Mouse (Mus musculus) myocyte (in vitro differentiated cells): ENCODE results near the gene Smg6. TPM values are rescaled to one million over a fixed set of nuclear protein-coding genes. Genes with fewer than 3 reads are reported as not detected.

Experiments
- H3K27me3 ChIP-seq: one replicate; pipeline ENCODE4 v1.6.1; 2011; ENCODE audit not compliant: control insufficient read depth, insufficient read depth, insufficient read length
- H3K36me3 ChIP-seq: one replicate; pipeline ENCODE4 v1.6.1; 2011; ENCODE audit not compliant: control insufficient read depth, insufficient read depth
- H3K4me2 ChIP-seq: one replicate; pipeline ENCODE4 v1.6.1; 2011; ENCODE audit warnings: low read depth, control low read depth
- H3K4me3 ChIP-seq: one replicate; pipeline ENCODE4 v1.5.1; 2011; ENCODE audit warnings: mild to moderate bottlenecking, control low read depth, moderate library complexity
- H3K79me2 ChIP-seq: one replicate; pipeline ENCODE4 v1.6.1; 2011; ENCODE audit not compliant: control insufficient read depth, insufficient read depth
- H3ac ChIP-seq: one replicate; pipeline ENCODE4 v1.6.1; 2011; ENCODE audit not compliant: control insufficient read depth, insufficient read length
- CEBPB ChIP-seq: IDR thresholded peaks from 2 replicates; pipeline ENCODE4 v1.6.1; 2011; ENCODE audit warnings: mild to moderate bottlenecking, moderate library complexity; ENCODE audit not compliant: poor library complexity, insufficient read depth, severe bottlenecking
- E2F4 ChIP-seq: IDR thresholded peaks from one replicate; pipeline ENCODE4 v1.6.1; 2011; ENCODE audit warnings: mild to moderate bottlenecking, control low read depth, moderate library complexity; ENCODE audit not compliant: insufficient read depth
- MAX ChIP-seq: IDR thresholded peaks from one replicate; pipeline ENCODE4 v1.6.1; 2011; ENCODE audit warnings: low read depth, mild to moderate bottlenecking, control low read depth
- MYOD1 ChIP-seq, 3 experiments: IDR thresholded peaks; one replicate each; pipeline ENCODE4 v1.6.1; 2011; ENCODE audit warnings: control low read depth in 2 of 3, low read depth in 2 of 3, mild to moderate bottlenecking in 2 of 3, moderate library complexity in 1 of 3; ENCODE audit not compliant: insufficient read length in 2 of 3, control insufficient read depth in 1 of 3
- MYOG ChIP-seq, 3 experiments: IDR thresholded peaks; one replicate each; pipeline ENCODE4 v1.6.1; 2011; ENCODE audit warnings: control low read depth in 2 of 3, low read depth in 2 of 3, mild to moderate bottlenecking in 2 of 3; ENCODE audit not compliant: insufficient read length in 2 of 3, control insufficient read depth in 1 of 3, insufficient read depth in 1 of 3
- POLR2A ChIP-seq: IDR thresholded peaks from one replicate; pipeline ENCODE4 v1.6.1; 2011; ENCODE audit warnings: low read depth, mild to moderate bottlenecking, control low read depth, moderate library complexity; ENCODE audit not compliant: insufficient read length
- POLR2AphosphoS2 ChIP-seq: IDR thresholded peaks from one replicate; pipeline ENCODE4 v1.6.1; 2011; ENCODE audit warnings: low read depth, control low read depth; ENCODE audit not compliant: insufficient read length
- REST ChIP-seq: IDR thresholded peaks from one replicate; pipeline ENCODE4 v1.6.1; 2011; ENCODE audit warnings: mild to moderate bottlenecking, control low read depth, moderate library complexity; ENCODE audit not compliant: insufficient read depth, insufficient read length
- SRF ChIP-seq: IDR thresholded peaks from one replicate; pipeline ENCODE4 v1.6.1; 2011; ENCODE audit warnings: low read depth; ENCODE audit not compliant: control insufficient read depth, insufficient read length
- TCF12 ChIP-seq: IDR thresholded peaks from one replicate; pipeline ENCODE4 v1.6.1; 2011; ENCODE audit warnings: mild to moderate bottlenecking, control low read depth; ENCODE audit not compliant: poor library complexity, insufficient read depth, severe bottlenecking
- TCF3 ChIP-seq: IDR thresholded peaks from one replicate; pipeline ENCODE4 v1.6.1; 2011; ENCODE audit warnings: low read depth, control low read depth; ENCODE audit not compliant: insufficient read length
- USF1 ChIP-seq: IDR thresholded peaks from one replicate; pipeline ENCODE4 v1.6.1; 2011; ENCODE audit warnings: low read depth, mild to moderate bottlenecking, control low read depth, moderate library complexity
- polyA plus RNA-seq: library from polyadenylated mRNA; unstranded; fragments of >200 nt; fragmentation: generic; extraction: Trizol; gene quantifications from one replicate; pipeline ENCODE4 v1.2.1, GENCODE M21; 2012; ENCODE audit warnings: missing spikeins

Gene Smg6
- polyA plus RNA-seq, 1 experiment = 14.7 TPM

DNA sequence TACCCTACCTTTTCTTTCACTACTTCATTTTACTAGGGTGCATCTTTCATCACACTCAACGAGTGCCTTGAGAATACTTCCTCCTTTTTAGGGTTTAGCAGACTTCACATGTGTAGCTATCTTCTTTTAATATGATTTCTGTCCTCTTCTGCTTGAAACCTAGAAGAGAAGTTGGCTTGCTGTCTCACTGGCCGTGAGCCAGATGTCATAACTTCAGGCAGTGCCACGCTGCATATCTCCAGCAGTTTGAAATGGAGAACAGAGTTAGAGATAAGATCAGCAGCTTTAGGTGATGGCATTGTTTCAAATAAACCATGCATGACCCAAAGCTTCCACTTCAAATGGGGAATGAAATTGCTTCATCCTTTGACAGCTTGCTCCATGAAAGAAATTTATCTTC lies 166.5 kb downstream of the Smg6 start:
- Histone ChIP-seq H3K79me2 (no peaks in the 10 kb centered on the region), H3K36me3 (no peaks in the 10 kb centered on the region), H3K27me3 (no peaks in the 10 kb centered on the region), H3K4me2 (no peak overlapping the region), H3ac (no peak overlapping the region), H3K4me3 (no peak overlapping the region)
- TF ChIP-seq REST (no peak), POLR2AphosphoS2 (no peak), MYOD1 (IDR thresholded peaks at IDR 0.05; ENCODE audit: control insufficient read depth in 1 of 3, insufficient read length in 2 of 3, low read depth in 2 of 3) (no peak), CEBPB (no peak), MYOG (IDR thresholded peaks at IDR 0.05; ENCODE audit: control insufficient read depth in 1 of 3, insufficient read depth in 1 of 3, insufficient read length in 2 of 3, low read depth in 2 of 3) (no peak), E2F4 (no peak), TCF3 (no peak), USF1 (no peak), POLR2A (no peak), TCF12 (no peak)

DNA sequence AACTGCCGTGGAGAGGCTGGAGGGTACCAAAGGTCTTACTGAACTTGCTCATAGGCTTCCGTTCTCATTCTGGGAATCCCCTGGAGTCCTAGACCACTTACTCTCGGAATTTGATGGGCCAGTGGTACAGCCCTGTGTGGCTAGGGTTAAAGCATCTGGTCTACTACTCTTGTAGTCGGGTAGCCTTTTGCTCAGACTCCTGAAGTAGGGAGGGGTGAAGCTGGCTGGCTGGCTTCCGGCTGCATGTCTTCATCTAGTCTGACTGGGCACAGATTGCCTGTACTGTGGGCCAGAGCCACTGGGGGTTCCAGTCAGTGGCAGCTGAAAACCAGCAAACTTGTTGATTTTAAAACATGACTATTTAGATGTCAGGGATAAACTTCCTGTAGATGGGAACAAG lies 167.0 kb downstream of the Smg6 start:
- no peak overlapping the region for H3K4me3 ChIP-seq
- no peak overlapping the region for H3K4me2 ChIP-seq
- no peaks in the 10 kb centered on the region for H3K27me3 ChIP-seq
- no peaks in the 10 kb centered on the region for H3K79me2 ChIP-seq
- no peak for TF ChIP-seq POLR2AphosphoS2
- no peaks in the 10 kb centered on the region for H3K36me3 ChIP-seq
- H3ac ChIP-seq = no peak overlapping the region

DNA sequence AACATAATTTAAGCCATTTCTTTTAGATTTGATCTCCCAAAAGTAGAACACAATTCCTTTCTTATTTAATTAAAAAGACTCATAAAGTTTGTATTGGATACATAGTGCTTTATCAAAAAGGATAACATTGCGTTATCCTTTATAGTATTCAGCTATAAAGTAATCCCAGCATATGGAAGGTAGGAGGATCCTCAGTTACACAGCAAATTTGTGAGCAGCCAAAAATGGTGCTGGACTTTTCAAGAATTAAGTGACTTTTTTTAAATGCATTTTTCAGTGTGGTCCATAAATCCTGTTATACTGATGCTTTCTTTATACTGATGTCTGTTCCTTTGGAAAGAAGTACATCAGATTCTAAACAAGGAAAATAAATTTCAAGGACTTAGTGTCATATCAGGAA lies 169.1 kb downstream of the Smg6 start:
- Histone ChIP-seq H3K36me3 (no peaks in the 10 kb centered on the region), H3K27me3 (no peaks in the 10 kb centered on the region), H3ac (no peak overlapping the region), H3K4me2 (no peak overlapping the region), H3K79me2 (no peaks in the 10 kb centered on the region), H3K4me3 (no peak overlapping the region)
- TF ChIP-seq POLR2AphosphoS2 = no peak
- no peak for TF ChIP-seq MAX
- no peak for TF ChIP-seq CEBPB

DNA sequence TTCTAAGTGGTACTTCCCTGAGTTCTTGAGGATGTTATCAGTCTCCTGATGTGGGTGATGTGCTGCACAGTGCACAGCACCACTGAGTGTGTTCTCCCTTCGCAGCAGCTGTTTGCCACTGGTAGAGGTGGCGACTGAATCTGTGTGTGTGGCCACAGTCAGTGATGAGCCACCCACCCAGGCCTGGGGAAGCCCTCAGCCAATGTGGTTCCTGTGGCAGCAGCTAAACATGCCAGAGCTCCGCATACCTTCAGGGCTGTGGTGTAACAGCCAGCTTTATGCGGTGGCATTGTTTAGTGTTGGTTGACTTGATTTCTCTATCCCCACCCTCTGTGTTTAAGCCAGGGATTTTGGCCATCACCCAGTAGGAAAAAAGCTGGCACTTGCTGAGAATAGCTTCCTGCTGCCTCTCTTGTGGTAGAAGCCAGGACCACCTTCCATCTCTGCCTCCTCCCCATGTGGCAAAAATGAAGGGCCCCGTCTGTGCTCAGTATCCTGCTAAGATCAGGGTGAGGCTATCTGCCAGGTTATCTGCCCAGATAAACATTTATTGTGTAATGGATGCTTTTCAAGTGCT lies 177.2 kb downstream of the Smg6 start:
- TF ChIP-seq MYOG (IDR thresholded peaks at IDR 0.05; ENCODE audit: control insufficient read depth in 1 of 3, insufficient read depth in 1 of 3, insufficient read length in 2 of 3, low read depth in 2 of 3) (peak in 2 of 3 experiments; percentile 48 to 60), E2F4 (no peak), MYOD1 (IDR thresholded peaks at IDR 0.05; ENCODE audit: control insufficient read depth in 1 of 3, insufficient read length in 2 of 3, low read depth in 2 of 3) (peak in 2 of 3 experiments; percentile 49 to 72)
- H3K4me3 ChIP-seq = no peak overlapping the region
- no peaks in the 10 kb centered on the region for H3K79me2 ChIP-seq

DNA sequence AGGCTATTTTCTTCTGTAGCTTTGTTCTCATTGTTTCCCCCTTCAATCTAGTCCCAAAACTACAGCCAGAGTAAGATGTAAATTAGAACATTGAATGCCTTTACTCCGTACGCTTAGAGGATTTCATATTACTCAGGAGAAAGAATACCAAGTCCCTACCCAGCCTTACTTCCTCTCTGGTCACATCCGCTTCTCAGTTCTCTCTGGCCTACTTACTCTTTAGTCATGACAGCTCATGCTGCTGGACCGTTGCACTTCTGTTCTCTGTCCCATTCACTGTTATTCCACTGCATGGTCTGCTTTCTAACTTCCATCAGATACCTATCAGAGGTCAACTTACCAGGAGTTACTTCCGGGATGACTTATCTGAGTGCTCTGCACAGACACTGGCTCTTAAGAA lies 181.0 kb downstream of the Smg6 start:
- Histone ChIP-seq H3K36me3 (no peaks in the 10 kb centered on the region), H3K4me2 (no peak overlapping the region), H3K27me3 (no peaks in the 10 kb centered on the region), H3K79me2 (no peaks in the 10 kb centered on the region), H3ac (no peak overlapping the region), H3K4me3 (no peak overlapping the region)
- TF ChIP-seq TCF3 (no peak), TCF12 (no peak), USF1 (no peak), MYOG (IDR thresholded peaks at IDR 0.05; ENCODE audit: control insufficient read depth in 1 of 3, insufficient read depth in 1 of 3, insufficient read length in 2 of 3, low read depth in 2 of 3) (no peak), E2F4 (no peak), POLR2AphosphoS2 (no peak), POLR2A (no peak), MAX (no peak), SRF (no peak), CEBPB (no peak), MYOD1 (IDR thresholded peaks at IDR 0.05; ENCODE audit: control insufficient read depth in 1 of 3, insufficient read length in 2 of 3, low read depth in 2 of 3) (no peak), REST (no peak)

More for the DNA sequence above, 177.2 kb downstream of the Smg6 start:
- Histone ChIP-seq H3K36me3 (no peaks in the 10 kb centered on the region), H3ac (no peak overlapping the region), H3K4me2 (no peak overlapping the region), H3K27me3 (no peaks in the 10 kb centered on the region)
